Mouse (Mus musculus) heart, postnatal 4 days (tissue): ENCODE data around the gene Epha4. TPM values are rescaled to one million over a fixed set of nuclear protein-coding genes. Genes with fewer than 3 reads are reported as not detected.

ENCODE experiments used
- microRNA-seq, 2 experiments: library from miRNA; unstranded; fragments of <30 nt; microRNA quantifications; one replicate each; pipeline ENCODE4 v1.2.0; 2021 to 2022
- total RNA-seq, 2 experiments: library from RNA; stranded (reverse); gene quantifications; 2 replicates each; pipeline ENCODE4 v1.2.3; 2021

The Epha4 gene
- total RNA-seq, 2 experiments from 2014 or later = 22.4 to 25.4 TPM

Small RNA genes within 50 kb of the gene (microRNA-seq; reads per million reads assigned to microRNA genes)
- gene Mir6352 = 0 reads per million in 2 experiments
